Mouse (Mus musculus) limb, embryonic 14.5 days (tissue): ENCODE data around the gene Lbx1. TPM values are rescaled to one million over a fixed set of nuclear protein-coding genes. Genes with fewer than 3 reads are reported as not detected.

Source experiments
- ATAC-seq: fragments of 200-750 bp; cut with Nextera tagmentation; 2 replicates; pipeline ENCODE4 v1.8.0; 2017; ENCODE audit warnings: low read depth, moderate number of reproducible peaks, moderate TSS enrichment; ENCODE audit not compliant: low FRiP score
- DNase-seq: peaks from one replicate; pipeline ENCODE4 v3.0.0-alpha.2; 2015; ENCODE audit warnings: low spot score
- H3K27ac ChIP-seq: fragments of 300-500 bp; sonication (generic); replicated peaks from 2 replicates; pipeline ENCODE4 v1.5.1; 2014; ENCODE audit warnings: low read depth, mild to moderate bottlenecking, low read length, moderate library complexity, mixed read lengths
- H3K27me3 ChIP-seq: fragments of 300-500 bp; sonication (generic); 2 replicates; pipeline ENCODE4 v1.6.1; 2014; ENCODE audit warnings: low read length, mixed read lengths; ENCODE audit not compliant: control insufficient read depth, insufficient read depth
- H3K36me3 ChIP-seq: fragments of 300-500 bp; sonication (generic); 2 replicates; pipeline ENCODE4 v1.6.1; 2014; ENCODE audit warnings: mild to moderate bottlenecking, low read length, moderate library complexity, mixed read lengths; ENCODE audit not compliant: control insufficient read depth, insufficient read depth
- H3K4me1 ChIP-seq: fragments of 300-500 bp; sonication (generic); 2 replicates; pipeline ENCODE4 v1.6.1; 2014; ENCODE audit warnings: antibody characterized with exemption, low read length, mixed read lengths; ENCODE audit not compliant: control insufficient read depth, insufficient read depth
- H3K4me2 ChIP-seq: fragments of 300-500 bp; sonication (generic); replicated peaks from 2 replicates; pipeline ENCODE4 v1.6.1; 2014; ENCODE audit warnings: low read depth, mild to moderate bottlenecking, low read length, moderate library complexity; ENCODE audit not compliant: severe bottlenecking
- H3K4me3 ChIP-seq: fragments of 300-500 bp; sonication (generic); replicated peaks from 2 replicates; pipeline ENCODE4 v1.5.1; 2014; ENCODE audit warnings: low read length
- H3K9ac ChIP-seq: fragments of 300-500 bp; sonication (generic); 2 replicates; pipeline ENCODE4 v1.6.1; 2014; ENCODE audit warnings: mild to moderate bottlenecking, low read depth, low read length, moderate library complexity; ENCODE audit not compliant: severe bottlenecking
- H3K9me3 ChIP-seq: fragments of 300-500 bp; sonication (generic); 2 replicates; pipeline ENCODE4 v1.6.1; 2016; ENCODE audit warnings: low read length; ENCODE audit not compliant: control insufficient read depth
- POLR2A ChIP-seq: fragments of 200-500 bp; IDR thresholded peaks from 2 replicates; pipeline ENCODE4 v1.8.0; 2012; ENCODE audit warnings: inconsistent platforms, mild to moderate bottlenecking, moderate library complexity, borderline replicate concordance; ENCODE audit not compliant: insufficient read depth, insufficient read length; ENCODE audit errors: extremely low read depth
- WGBS: fragments of 180-500 bp; shearing (Covaris S2); extraction: QIAGEN DNeasy Blood & Tissue Kit; methylation state at CpG from one replicate; pipeline ENCODE4 v1.1.7; 2014; 5-methylcytosine and 5-hydroxymethylcytosine counted together
- polyA plus RNA-seq, 2 experiments: library from polyadenylated mRNA; depleted of rRNA in 1 of 2; stranded (reverse) in 1 of 2; unstranded in 1 of 2; fragments of >200 nt; fragmentation: Nextera tagmentation in 1 of 2; extraction: Ambion mirVana in 1 of 2; gene quantifications; 2 replicates each; pipeline versions ENCODE4 v1.2.1 to v1.2.3; 2012 to 2014

The Lbx1 gene
- polyA plus RNA-seq, 2 experiments, result 2.2 to 2.7 TPM

DNA sequence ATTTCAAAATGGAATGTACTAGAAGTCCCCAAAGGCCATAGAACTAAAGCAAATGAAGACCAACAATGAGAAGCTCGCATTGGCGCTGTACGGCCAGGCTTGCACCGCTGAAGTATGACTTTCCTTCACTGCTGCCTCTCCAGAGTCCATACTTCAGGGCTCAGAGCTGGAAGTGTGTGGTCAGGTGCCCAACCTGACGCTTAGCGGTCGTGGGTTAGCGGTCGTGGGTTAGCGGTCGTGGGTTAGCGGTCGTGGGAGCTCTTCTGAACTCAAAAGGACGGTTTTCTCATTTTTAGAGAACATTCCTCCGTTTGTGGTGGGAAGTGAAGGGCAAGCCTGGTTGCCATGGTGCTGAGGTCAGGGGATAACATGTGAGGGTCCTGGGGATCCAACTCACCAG, 28.5 kb downstream of the Lbx1 start:
- TF ChIP-seq POLR2A, result no peak
- Histone ChIP-seq H3K4me1 (0 out of 2 replicates have a peak, but pooled peaks cover 8% of the 10 kb centered on the region), H3K36me3 (no peaks in the 10 kb centered on the region), H3K4me3 (no peak overlapping the region), H3K4me2 (no peak overlapping the region), H3K9ac (no peak overlapping the region), H3K27ac (no peak overlapping the region), H3K27me3 (no peaks in the 10 kb centered on the region), H3K9me3 (no peaks in the 10 kb centered on the region)
- DNase-seq, result no peak
- WGBS, result 93% methylated on average over 15 of the region's 15 CpGs
- ATAC-seq, result no peak

GRCm38 (mm10) chr19:45205311-45206105, 30.1 kb downstream of the Lbx1 start:
- no peak overlapping the region for H3K4me2 ChIP-seq
- ATAC-seq, result no peak
- no peak for DNase-seq
- no peak overlapping the region for H3K9ac ChIP-seq
- no peaks in the 10 kb centered on the region for H3K9me3 ChIP-seq
- H3K36me3 ChIP-seq, result no peaks in the 10 kb centered on the region
- H3K27me3 ChIP-seq, result no peaks in the 10 kb centered on the region
- H3K27ac ChIP-seq, result no peak overlapping the region
- no peak overlapping the region for H3K4me3 ChIP-seq
- H3K4me1 ChIP-seq, result 0 out of 2 replicates have a peak, but pooled peaks cover 8% of the 10 kb centered on the region
- no peak for TF ChIP-seq POLR2A
- 70% methylated on average over 3 of the region's 3 CpGs for whole genome bisulfite sequencing

GRCm38 (mm10) chr19:45196967-45197366, 38.6 kb downstream of the Lbx1 start:
- 90% methylated on average over 8 of the region's 8 CpGs for WGBS
- Histone ChIP-seq H3K9me3 (no peaks in the 10 kb centered on the region), H3K36me3 (no peaks in the 10 kb centered on the region), H3K9ac (no peak overlapping the region), H3K27me3 (no peaks in the 10 kb centered on the region), H3K27ac (no peak overlapping the region), H3K4me1 (no peaks in the 10 kb centered on the region), H3K4me3 (no peak overlapping the region), H3K4me2 (no peak overlapping the region)
- TF ChIP-seq POLR2A, result no peak
- ATAC-seq (no peak), DNase-seq (no peak)

DNA sequence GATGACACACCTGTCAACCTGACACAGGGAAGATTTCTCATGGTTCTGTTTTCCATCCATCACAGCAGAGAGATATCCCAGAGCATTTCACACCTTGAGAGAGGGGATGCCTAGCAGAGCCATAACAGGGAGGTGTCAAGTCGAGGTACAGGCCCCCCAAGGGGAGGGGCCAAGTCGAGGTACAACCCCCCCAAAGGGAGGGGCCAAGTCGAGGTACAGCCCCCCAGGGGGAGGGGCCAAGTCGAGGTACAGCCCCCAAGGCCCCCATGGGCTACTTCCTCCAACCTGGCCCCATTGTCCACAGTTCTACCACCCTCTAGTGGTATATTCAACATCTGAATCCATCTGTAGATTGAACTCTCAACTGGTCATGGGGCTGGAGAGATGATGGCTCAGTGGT, 41.0 kb downstream of the Lbx1 start:
- H3K9ac ChIP-seq, result no peak overlapping the region
- no peak for TF ChIP-seq POLR2A
- WGBS, result 65% methylated on average over 3 of the region's 4 CpGs

More for the DNA sequence above, 41.0 kb downstream of the Lbx1 start:
- Histone ChIP-seq H3K9me3 (no peaks in the 10 kb centered on the region), H3K4me2 (no peak overlapping the region), H3K36me3 (no peaks in the 10 kb centered on the region), H3K4me3 (no peak overlapping the region), H3K27me3 (no peaks in the 10 kb centered on the region), H3K27ac (no peak overlapping the region), H3K4me1 (no peaks in the 10 kb centered on the region)
- ATAC-seq (no peak), DNase-seq (no peak)

Other genes starting within 250 kb of the Lbx1 start
- 61.3 and 79.8 TPM in 2 replicates for gene Sema4g, start 246.7 kb downstream of the Lbx1 start, polyA plus RNA-seq (2012; rRNA removed)
- gene Sema4g, start 246.7 kb downstream of the Lbx1 start, polyA plus RNA-seq (2014; fragmentation: Nextera tagmentation; extraction: Ambion mirVana), result 5.4 and 7.3 TPM in 2 replicates
- 13.6 and 15.9 TPM in 2 replicates for gene Twnk, start 230.1 kb downstream of the Lbx1 start, polyA plus RNA-seq (2012; rRNA removed)
- gene Twnk, start 230.1 kb downstream of the Lbx1 start, polyA plus RNA-seq (2014; fragmentation: Nextera tagmentation; extraction: Ambion mirVana), result 12.5 and 13.3 TPM in 2 replicates
- gene Mrpl43, start 229.4 kb downstream of the Lbx1 start, polyA plus RNA-seq (2012; rRNA removed), result 67.6 and 78.9 TPM in 2 replicates
- 55.0 and 61.3 TPM in 2 replicates for gene Mrpl43, start 229.4 kb downstream of the Lbx1 start, polyA plus RNA-seq (2014; fragmentation: Nextera tagmentation; extraction: Ambion mirVana)
- gene Lzts2, start 221.4 kb downstream of the Lbx1 start, polyA plus RNA-seq (2012; rRNA removed), result 87.0 and 123 TPM in 2 replicates
- 64.7 and 75.6 TPM in 2 replicates for gene Lzts2, start 221.4 kb downstream of the Lbx1 start, polyA plus RNA-seq (2014; fragmentation: Nextera tagmentation; extraction: Ambion mirVana)
- gene Pdzd7, start 190.1 kb downstream of the Lbx1 start, polyA plus RNA-seq (2012; rRNA removed), result 0.85 and 0.99 TPM in 2 replicates
- gene Pdzd7, start 190.1 kb downstream of the Lbx1 start, polyA plus RNA-seq (2014; fragmentation: Nextera tagmentation; extraction: Ambion mirVana), result 0.26 and 0.47 TPM in 2 replicates
- gene Sfxn3, start 188.3 kb downstream of the Lbx1 start, polyA plus RNA-seq (2012; rRNA removed), result 44.9 and 48.0 TPM in 2 replicates
- 30.5 and 32.5 TPM in 2 replicates for gene Sfxn3, start 188.3 kb downstream of the Lbx1 start, polyA plus RNA-seq (2014; fragmentation: Nextera tagmentation; extraction: Ambion mirVana)
- gene Kazald1, start 160.6 kb downstream of the Lbx1 start, polyA plus RNA-seq (2012; rRNA removed), result 20.5 and 22.9 TPM in 2 replicates
- 31.1 and 33.1 TPM in 2 replicates for gene Kazald1, start 160.6 kb downstream of the Lbx1 start, polyA plus RNA-seq (2014; fragmentation: Nextera tagmentation; extraction: Ambion mirVana)
- 0.68 and 0.82 TPM in 2 replicates for gene Tlx1, start 85.1 kb downstream of the Lbx1 start, polyA plus RNA-seq (2012; rRNA removed)
- gene Tlx1, start 85.1 kb downstream of the Lbx1 start, polyA plus RNA-seq (2014; fragmentation: Nextera tagmentation; extraction: Ambion mirVana), result 0.18 and 0.55 TPM in 2 replicates
- 38.3 and 41.5 TPM in 2 replicates for gene Btrc, start 127.9 kb upstream of the Lbx1 start, polyA plus RNA-seq (2012; rRNA removed)
- gene Btrc, start 127.9 kb upstream of the Lbx1 start, polyA plus RNA-seq (2014; fragmentation: Nextera tagmentation; extraction: Ambion mirVana), result 44.1 and 47.5 TPM in 2 replicates